Mouse (Mus musculus) cerebellum, adult 2 months (tissue): ENCODE data around the gene Clca3a1. TPM values are rescaled to one million over a fixed set of nuclear protein-coding genes. Genes with fewer than 3 reads are reported as not detected.

Experiments used
- DNase-seq, 2 experiments: peaks; one replicate each; pipeline ENCODE4 v3.0.0; 2021
- H3K27ac ChIP-seq: fragments of 200-500 bp; 2 replicates; pipeline ENCODE4 v1.5.1; 2012; ENCODE audit warnings: low read length, control low read depth, inconsistent platforms; ENCODE audit not compliant: insufficient read depth
- H3K27me3 ChIP-seq: fragments of 200-500 bp; 2 replicates; pipeline ENCODE4 v1.6.1; 2012; ENCODE audit warnings: inconsistent platforms, mild to moderate bottlenecking, low read length, moderate library complexity; ENCODE audit not compliant: control insufficient read depth, insufficient read depth
- H3K4me1 ChIP-seq: fragments of 200-500 bp; 2 replicates; pipeline ENCODE4 v1.6.1; 2011; ENCODE audit warnings: low read length; ENCODE audit not compliant: control insufficient read depth, insufficient read depth
- H3K4me3 ChIP-seq: fragments of 200-500 bp; replicated peaks from 2 replicates; pipeline ENCODE3; 2011; ENCODE audit warnings: mild to moderate bottlenecking, low read depth, low read length, control low read depth; ENCODE audit not compliant: insufficient read depth
- CTCF ChIP-seq: fragments of 200-500 bp; IDR thresholded peaks from 2 replicates; pipeline ENCODE4 v1.5.1; 2011; ENCODE audit warnings: low read depth, mild to moderate bottlenecking, control low read depth, low read length, moderate library complexity, borderline replicate concordance; ENCODE audit not compliant: insufficient read depth
- POLR2A ChIP-seq: fragments of 200-500 bp; IDR thresholded peaks from 2 replicates; pipeline ENCODE4 v1.6.1; 2011; ENCODE audit warnings: low read length, control low read depth, borderline replicate concordance; ENCODE audit not compliant: insufficient read depth
- WGBS: fragments of 180-500 bp; shearing (Covaris S2); methylation state at CpG from one replicate; pipeline ENCODE4 v1.1.7; 2018; 5-methylcytosine and 5-hydroxymethylcytosine counted together
- polyA plus RNA-seq: library from polyadenylated mRNA; depleted of rRNA; stranded (reverse); fragments of >200 nt; gene quantifications from 2 replicates; pipeline ENCODE4 v1.2.3, GENCODE M21; 2012; rRNA removed

The Clca3a1 gene
- polyA plus RNA-seq, 1 experiment: 0.03 TPM

GRCm38 (mm10) chr3:144683136-144683814 lies 77.5 kb downstream of the Clca3a1 start:
- 94% methylated on average over 12 of the region's 12 CpGs for WGBS
- TF ChIP-seq CTCF (no peak), POLR2A (no peak)

GRCm38 (mm10) chr3:144681542-144681941 lies 79.2 kb downstream of the Clca3a1 start:
- WGBS: 84% methylated on average over 5 of the region's 5 CpGs
- no peak overlapping the region for H3K4me3 ChIP-seq

More at GRCm38 (mm10) chr3:144683136-144683814, 77.5 kb downstream of the Clca3a1 start:
- Histone ChIP-seq H3K4me3 (no peak overlapping the region), H3K27me3 (no peaks in the 10 kb centered on the region), H3K4me1 (no peaks in the 10 kb centered on the region), H3K27ac (no peak overlapping the region)
- DNase-seq: no peak

GRCm38 (mm10) chr3:144679701-144680159 lies 81.0 kb downstream of the Clca3a1 start:
- H3K27ac ChIP-seq: no peak overlapping the region
- 77% methylated on average over 8 of the region's 8 CpGs for WGBS
- no peak for TF ChIP-seq POLR2A
- TF ChIP-seq CTCF: no peak
- no peak for DNase-seq
- no peak overlapping the region for H3K4me3 ChIP-seq
- no peaks in the 10 kb centered on the region for H3K4me1 ChIP-seq
- H3K27me3 ChIP-seq: no peaks in the 10 kb centered on the region

More at GRCm38 (mm10) chr3:144681542-144681941, 79.2 kb downstream of the Clca3a1 start:
- H3K27me3 ChIP-seq: no peaks in the 10 kb centered on the region
- TF ChIP-seq POLR2A (no peak), CTCF (no peak)
- H3K4me1 ChIP-seq: no peaks in the 10 kb centered on the region
- DNase-seq: no peak
- H3K27ac ChIP-seq: no peak overlapping the region

Other genes with a start within 250 kb of the Clca3a1 start
- gene Hs2st1, start 190.8 kb downstream of the Clca3a1 start, polyA plus RNA-seq: 15.2 and 15.4 TPM in 2 replicates
- gene Selenof, start 190.7 kb downstream of the Clca3a1 start, polyA plus RNA-seq: 285 and 301 TPM in 2 replicates
- 25.2 and 25.5 TPM in 2 replicates for gene Sh3glb1, start 40.6 kb downstream of the Clca3a1 start, polyA plus RNA-seq
- gene Clca3a2, start 58.5 kb upstream of the Clca3a1 start, polyA plus RNA-seq: not detected in 2 replicates
- not detected in 2 replicates for gene Clca3b, start 88.4 kb upstream of the Clca3a1 start, polyA plus RNA-seq
- 0.03 TPM in 1 of 2 replicates, not detected in the other for gene Clca4b, start 171.6 kb upstream of the Clca3a1 start, polyA plus RNA-seq
- 0.03 TPM in 1 of 2 replicates, not detected in the other for gene Clca4a, start 214.1 kb upstream of the Clca3a1 start, polyA plus RNA-seq